Mouse (Mus musculus) cerebellum, adult 2 months (tissue): ENCODE measurements at regions not wholly inside any gene's neighbourhood (a gene's known extent, or its start where the extent isn't known, plus 50 kb on each side); places are given as distances from the start of the nearest gene placed in this dataset.

Source experiments
- CTCF ChIP-seq: fragments of 200-500 bp; IDR thresholded peaks from 2 replicates; pipeline ENCODE4 v1.5.1; 2011; ENCODE audit warnings: low read depth, mild to moderate bottlenecking, control low read depth, low read length, moderate library complexity, borderline replicate concordance; ENCODE audit not compliant: insufficient read depth
- POLR2A ChIP-seq: fragments of 200-500 bp; IDR thresholded peaks from 2 replicates; pipeline ENCODE4 v1.6.1; 2011; ENCODE audit warnings: low read length, control low read depth, borderline replicate concordance; ENCODE audit not compliant: insufficient read depth

- TF ChIP-seq CTCF (no peak), POLR2A (no peak)
Observed at GRCm38 (mm10) chr10:19297669-19298068, 58.7 kb upstream of the Olig3 start.
